Mouse (Mus musculus) heart, embryonic 14.5 days (tissue): Measurements from ENCODE around the gene Ubp1. TPM values are rescaled to one million over a fixed set of nuclear protein-coding genes. Genes with fewer than 3 reads are reported as not detected.

Experiments
- ATAC-seq: fragments of 200-750 bp; cut with Nextera tagmentation; 2 replicates; pipeline ENCODE4 v1.8.0; 2017; ENCODE audit warnings: low read depth, moderate TSS enrichment; ENCODE audit not compliant: insufficient number of reproducible peaks, insufficient read depth, low FRiP score
- H3K27ac ChIP-seq, 2 experiments: fragments of 200-500 bp in 1 of 2; fragments of 300-500 bp in 1 of 2; sonication (generic) in 1 of 2; replicated peaks in 1 of 2; 2 replicates each; pipeline ENCODE4 v1.5.1; 2012 to 2014; ENCODE audit warnings: low read depth in 2 of 2, low read length in 2 of 2, control low read depth in 1 of 2, mild to moderate bottlenecking in 1 of 2, mixed read lengths in 1 of 2; ENCODE audit not compliant: control insufficient read depth in 1 of 2, insufficient read depth in 1 of 2
- H3K27me3 ChIP-seq: fragments of 300-500 bp; sonication (generic); 2 replicates; pipeline ENCODE4 v1.6.1; 2014; ENCODE audit warnings: mild to moderate bottlenecking, low read length, control low read depth; ENCODE audit not compliant: control insufficient read depth, insufficient read depth
- H3K36me3 ChIP-seq: fragments of 300-500 bp; sonication (generic); 2 replicates; pipeline ENCODE4 v1.6.1; 2014; ENCODE audit warnings: mild to moderate bottlenecking, control low read depth, low read length, mixed read lengths; ENCODE audit not compliant: control insufficient read depth, insufficient read depth
- H3K4me1 ChIP-seq, 2 experiments: fragments of 200-500 bp in 1 of 2; fragments of 300-500 bp in 1 of 2; sonication (generic) in 1 of 2; 2 replicates each; pipeline ENCODE4 v1.6.1; 2012 to 2014; ENCODE audit warnings: low read length in 2 of 2, control low read depth in 1 of 2, mixed read lengths in 1 of 2; ENCODE audit not compliant: control insufficient read depth in 2 of 2, insufficient read depth in 2 of 2
- H3K4me2 ChIP-seq: fragments of 300-500 bp; sonication (generic); 2 replicates; pipeline ENCODE4 v1.6.1; 2014; ENCODE audit warnings: mild to moderate bottlenecking, low read length
- H3K4me3 ChIP-seq, 2 experiments: fragments of 200-500 bp in 1 of 2; fragments of 300-500 bp in 1 of 2; sonication (generic) in 1 of 2; 2 replicates each; pipeline ENCODE4 v1.5.1; 2012 to 2014; ENCODE audit warnings: low read length in 2 of 2, mild to moderate bottlenecking in 2 of 2, control low read depth in 1 of 2, low read depth in 1 of 2, moderate library complexity in 1 of 2; ENCODE audit not compliant: control insufficient read depth in 1 of 2, insufficient read depth in 1 of 2
- H3K9ac ChIP-seq: fragments of 300-500 bp; sonication (generic); 2 replicates; pipeline ENCODE4 v1.6.1; 2014; ENCODE audit warnings: mild to moderate bottlenecking, low read length
- H3K9me3 ChIP-seq: fragments of 300-500 bp; sonication (generic); 2 replicates; pipeline ENCODE4 v1.6.1; 2016; ENCODE audit warnings: low read length, control low read depth; ENCODE audit not compliant: control insufficient read depth
- WGBS: fragments of 180-500 bp; shearing (Covaris S2); extraction: QIAGEN DNeasy Blood & Tissue Kit; methylation state at CpG from one replicate; pipeline ENCODE4 v1.1.7; 2014; 5-methylcytosine and 5-hydroxymethylcytosine counted together
- polyA plus RNA-seq: library from polyadenylated mRNA; unstranded; fragments of >200 nt; fragmentation: Nextera tagmentation; extraction: Ambion mirVana; gene quantifications from 2 replicates; pipeline ENCODE4 v1.2.1, GENCODE M21; 2014

Ubp1 gene
- polyA plus RNA-seq, 1 experiment from 2014 or later = 27.6 TPM

DNA sequence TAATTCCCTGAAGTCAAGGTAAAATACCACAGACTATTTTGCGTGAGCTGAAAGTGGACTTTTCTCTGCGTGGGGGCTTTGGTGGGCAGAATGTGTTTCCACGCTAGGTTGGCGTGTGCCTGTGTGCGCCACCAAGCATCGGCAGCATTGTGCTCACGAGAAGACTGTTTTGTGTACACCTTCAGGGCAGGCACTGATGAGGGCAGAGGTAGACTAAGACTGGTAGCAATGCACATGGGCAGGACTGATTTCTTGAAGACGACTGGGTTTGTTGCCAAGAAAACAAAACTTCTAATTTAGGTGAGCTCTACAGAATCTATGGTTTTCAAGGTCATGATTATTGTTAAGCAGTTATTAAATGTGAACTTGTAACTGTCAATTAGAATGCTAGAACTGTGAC is 38.7 kb downstream of the Ubp1 start:
- ATAC-seq = no peak
- no peak overlapping the region for H3K4me2 ChIP-seq
- H3K4me1 ChIP-seq = no peaks in the 10 kb centered on the region
- H3K4me3 ChIP-seq = no peak overlapping the region
- WGBS = 94% methylated on average over 8 of the region's 8 CpGs
- H3K36me3 ChIP-seq = peaks cover 95% of the 10 kb centered on the region
- H3K9ac ChIP-seq = no peak overlapping the region
- H3K27ac ChIP-seq = no peak overlapping the region
- no peaks in the 10 kb centered on the region for H3K9me3 ChIP-seq
- H3K27me3 ChIP-seq = no peaks in the 10 kb centered on the region

DNA sequence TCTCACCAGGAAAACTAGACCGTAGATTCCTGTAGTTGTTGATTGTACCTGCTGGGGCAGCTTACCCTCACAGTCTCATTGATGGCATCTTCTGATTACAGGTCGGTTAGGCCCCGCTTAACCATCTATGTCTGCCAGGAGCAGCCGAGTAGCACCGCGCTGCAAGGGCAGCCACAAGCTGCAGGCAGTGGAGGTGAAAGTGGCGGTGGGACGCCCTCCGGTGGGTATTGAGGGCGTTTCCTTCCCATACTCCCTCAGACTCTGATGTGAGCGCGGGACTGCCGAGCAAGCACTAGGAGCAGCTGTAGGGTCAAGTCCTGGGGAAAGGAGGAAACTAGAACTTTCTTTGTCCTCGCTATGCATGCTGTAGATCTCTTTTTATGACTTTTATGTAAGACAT is 39.3 kb downstream of the Ubp1 start:
- H3K9ac ChIP-seq = no peak overlapping the region
- no peak overlapping the region for H3K4me3 ChIP-seq
- H3K27ac ChIP-seq = no peak overlapping the region
- WGBS = 87% methylated on average over 14 of the region's 14 CpGs
- no peaks in the 10 kb centered on the region for H3K4me1 ChIP-seq
- peaks cover 95% of the 10 kb centered on the region for H3K36me3 ChIP-seq
- no peak overlapping the region for H3K4me2 ChIP-seq
- no peak for ATAC-seq
- H3K27me3 ChIP-seq = no peaks in the 10 kb centered on the region
- no peaks in the 10 kb centered on the region for H3K9me3 ChIP-seq

GRCm38 (mm10) chr9:113971615-113972014 is 40.9 kb downstream of the Ubp1 start:
- H3K9me3 ChIP-seq = no peaks in the 10 kb centered on the region
- no peak overlapping the region for H3K4me3 ChIP-seq
- H3K4me2 ChIP-seq = no peak overlapping the region
- H3K9ac ChIP-seq = no peak overlapping the region
- no peak overlapping the region; a peak in 1 of 4 replicates for H3K27ac ChIP-seq
- H3K36me3 ChIP-seq = peaks cover 95% of the 10 kb centered on the region
- no peaks in the 10 kb centered on the region for H3K27me3 ChIP-seq
- ATAC-seq = no peak
- 62% methylated on average over 8 of the region's 8 CpGs for WGBS
- no peaks in the 10 kb centered on the region for H3K4me1 ChIP-seq

DNA sequence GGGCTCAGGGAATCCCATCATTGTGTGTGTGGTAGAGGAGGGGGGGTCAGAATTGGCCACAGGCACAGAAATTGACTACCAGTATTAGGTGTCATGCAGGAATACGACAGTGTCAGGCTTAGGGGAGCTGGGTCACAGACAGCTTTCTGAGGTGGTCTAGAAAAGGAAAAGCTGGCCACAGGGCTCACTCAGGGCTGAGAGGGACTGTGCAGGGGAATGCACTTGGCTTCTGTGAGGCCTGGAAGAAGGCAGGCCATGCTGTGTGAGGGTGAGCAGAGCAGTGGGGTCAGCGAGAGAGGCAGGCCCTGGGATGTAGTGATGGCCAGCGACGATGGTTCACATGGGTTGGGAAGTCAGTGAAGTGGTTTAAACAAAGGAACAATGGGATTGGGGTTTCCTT is 43.1 kb downstream of the Ubp1 start:
- Histone ChIP-seq H3K4me3 (no peak overlapping the region), H3K9me3 (no peaks in the 10 kb centered on the region), H3K36me3 (peaks cover 95% of the 10 kb centered on the region), H3K4me1 (no peaks in the 10 kb centered on the region), H3K27me3 (no peaks in the 10 kb centered on the region), H3K4me2 (no peak overlapping the region), H3K27ac (no peak overlapping the region), H3K9ac (no peak overlapping the region)
- no peak for ATAC-seq
- 89% methylated on average over 4 of the region's 4 CpGs for WGBS

DNA sequence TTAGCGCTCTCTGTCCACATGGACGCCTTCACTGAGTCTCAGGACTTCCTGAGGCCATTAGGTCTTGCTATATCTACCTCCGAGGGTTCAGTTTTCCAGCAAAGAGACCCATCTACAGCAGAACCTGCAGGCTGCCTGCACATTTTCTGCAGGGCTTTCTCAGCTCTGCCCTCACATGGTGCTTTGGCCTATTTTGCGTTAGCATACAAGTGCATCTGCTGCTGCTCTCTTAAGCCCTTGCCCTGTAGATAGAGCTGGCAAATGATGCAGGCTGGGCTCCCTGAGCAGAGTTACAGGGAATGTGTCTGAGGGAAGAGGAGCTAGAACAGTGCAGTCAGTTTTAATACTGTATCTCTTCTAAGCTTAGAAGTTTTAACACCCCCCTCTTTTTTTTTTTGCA is 44.2 kb downstream of the Ubp1 start:
- Histone ChIP-seq H3K27ac (no peak overlapping the region), H3K4me2 (no peak overlapping the region), H3K4me3 (no peak overlapping the region), H3K9me3 (no peaks in the 10 kb centered on the region), H3K9ac (no peak overlapping the region), H3K36me3 (peaks cover 95% of the 10 kb centered on the region), H3K27me3 (no peaks in the 10 kb centered on the region), H3K4me1 (no peaks in the 10 kb centered on the region)
- WGBS = 90% methylated on average over 4 of the region's 4 CpGs
- no peak for ATAC-seq

DNA sequence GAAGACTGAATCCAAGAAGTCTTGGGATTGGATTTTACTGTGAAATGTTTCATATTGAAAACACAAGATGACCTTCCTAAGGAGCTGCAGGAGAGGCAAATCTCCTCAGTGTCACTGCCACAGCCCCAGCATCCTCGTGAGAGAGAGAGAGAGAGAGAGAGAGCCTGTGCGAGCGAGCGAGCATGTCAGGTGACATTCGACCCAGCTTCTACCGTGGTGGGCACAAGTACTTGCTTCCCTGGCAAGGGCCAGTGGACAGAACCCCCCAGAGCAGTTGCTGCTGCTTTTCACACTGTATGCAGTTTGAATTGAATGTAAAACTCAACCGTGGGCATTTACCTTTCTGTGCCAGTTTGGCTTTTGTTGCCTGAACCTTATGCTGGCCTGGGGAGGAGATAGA is 44.7 kb downstream of the Ubp1 start:
- no peak for ATAC-seq
- no peaks in the 10 kb centered on the region for H3K9me3 ChIP-seq
- H3K9ac ChIP-seq = no peak overlapping the region
- H3K27ac ChIP-seq = no peak overlapping the region
- no peaks in the 10 kb centered on the region for H3K27me3 ChIP-seq
- H3K4me1 ChIP-seq = 0 out of 4 replicates have a peak, but pooled peaks cover 0 to 3% of the 10 kb centered on the region in 2 experiments
- peaks cover 91% of the 10 kb centered on the region for H3K36me3 ChIP-seq
- no peak overlapping the region for H3K4me3 ChIP-seq
- H3K4me2 ChIP-seq = no peak overlapping the region
- WGBS = 76% methylated on average over 7 of the region's 7 CpGs

- no peak overlapping the region for H3K4me3 ChIP-seq
- H3K36me3 ChIP-seq = peaks cover 82% of the 10 kb centered on the region
- WGBS = 94% methylated on average over 10 of the region's 10 CpGs
These were observed 45.5 kb downstream of the Ubp1 start for GRCm38 (mm10) chr9:113976264-113976663.

GRCm38 (mm10) chr9:113977225-113977840 is 46.6 kb downstream of the Ubp1 start:
- peaks cover 4 to 17% of the 10 kb centered on the region in 2 experiments for H3K4me1 ChIP-seq
- WGBS = 71% methylated on average over 11 of the region's 11 CpGs
- H3K9ac ChIP-seq = no peak overlapping the region
- peaks cover 77% of the 10 kb centered on the region for H3K36me3 ChIP-seq
- ATAC-seq = no peak
- no peaks in the 10 kb centered on the region for H3K9me3 ChIP-seq
- H3K27me3 ChIP-seq = no peaks in the 10 kb centered on the region
- H3K27ac ChIP-seq = no peak overlapping the region
- H3K4me3 ChIP-seq = no peak overlapping the region
- H3K4me2 ChIP-seq = no peak overlapping the region

More at GRCm38 (mm10) chr9:113976264-113976663, 45.5 kb downstream of the Ubp1 start:
- Histone ChIP-seq H3K27me3 (no peaks in the 10 kb centered on the region), H3K4me2 (no peak overlapping the region), H3K4me1 (peaks cover 2 to 8% of the 10 kb centered on the region in 2 experiments; a peak in 3 of 4 replicates), H3K9ac (no peak overlapping the region), H3K9me3 (no peaks in the 10 kb centered on the region), H3K27ac (no peak overlapping the region)
- ATAC-seq = no peak
